Mouse (Mus musculus) ES-E14 (cell line): ENCODE measurements around the gene a. TPM values are rescaled to one million over a fixed set of nuclear protein-coding genes. Genes with fewer than 3 reads are reported as not detected.
"Not testable (repeated sequence)": the region's sequence is repeated elsewhere in the genome, so short reads cannot be mapped to it uniquely, and the experiment has no call there.

ENCODE experiments used
- DNase-seq: peaks from one replicate; pipeline ENCODE4 v3.0.0-alpha.2; 2013; ENCODE audit warnings: low read depth, low spot score
- H3K27ac ChIP-seq: 2 replicates; pipeline ENCODE4 v1.5.1; 2012; ENCODE audit warnings: low read depth, mild to moderate bottlenecking, low read length, moderate library complexity, mixed read lengths; ENCODE audit not compliant: poor library complexity, insufficient read depth, severe bottlenecking
- H3K36me3 ChIP-seq: 2 replicates; pipeline ENCODE4 v1.6.1; 2012; ENCODE audit warnings: mild to moderate bottlenecking, low read length, moderate library complexity, mixed read lengths; ENCODE audit not compliant: control insufficient read depth, poor library complexity, insufficient read depth, severe bottlenecking
- H3K4me1 ChIP-seq, 2 experiments: fragments of 150-350 bp in 1 of 2; sonication (generic) in 1 of 2; 2 replicates each; pipeline ENCODE4 v1.6.1; 2012; ENCODE audit warnings: low read length in 2 of 2, mild to moderate bottlenecking in 1 of 2, mixed read lengths in 1 of 2; ENCODE audit not compliant: control insufficient read depth in 2 of 2, insufficient read depth in 2 of 2, poor library complexity in 1 of 2
- H3K4me3 ChIP-seq, 2 experiments: fragments of 150-350 bp in 1 of 2; sonication (generic) in 1 of 2; 2 replicates each; pipeline ENCODE4 v1.5.1; 2012; ENCODE audit warnings: low read length in 2 of 2, low read depth in 1 of 2, mild to moderate bottlenecking in 1 of 2, mixed read lengths in 1 of 2; ENCODE audit not compliant: insufficient read depth in 1 of 2, poor library complexity in 1 of 2, severe bottlenecking in 1 of 2
- H3K9ac ChIP-seq: 2 replicates; pipeline ENCODE4 v1.6.1; 2012; ENCODE audit warnings: low read depth, mild to moderate bottlenecking, low read length, mixed read lengths; ENCODE audit not compliant: poor library complexity, insufficient read depth, severe bottlenecking
- H3K9me3 ChIP-seq: fragments of 150-350 bp; sonication (generic); 2 replicates; pipeline ENCODE4 v1.6.1; 2012; ENCODE audit warnings: low read depth, mild to moderate bottlenecking, low read length; ENCODE audit not compliant: control insufficient read depth, insufficient read depth
- CHD2 ChIP-seq: IDR thresholded peaks from 2 replicates; pipeline ENCODE4 v1.6.1; 2014; ENCODE audit warnings: mild to moderate bottlenecking, low read depth, low read length, inconsistent platforms
- HCFC1 ChIP-seq: IDR thresholded peaks from 2 replicates; pipeline ENCODE4 v1.6.1; 2012; ENCODE audit warnings: low read length, inconsistent platforms, borderline replicate concordance; ENCODE audit not compliant: insufficient read depth
- MAFK ChIP-seq: IDR thresholded peaks from 2 replicates; pipeline ENCODE4 v1.6.1; 2014; ENCODE audit warnings: mild to moderate bottlenecking, low read depth, low read length, inconsistent platforms; ENCODE audit not compliant: insufficient read depth
- ZC3H11A ChIP-seq: IDR thresholded peaks from 2 replicates; pipeline ENCODE4 v1.6.1; 2012; ENCODE audit warnings: low read depth, mild to moderate bottlenecking, inconsistent platforms, low read length, borderline replicate concordance
- ZNF384 ChIP-seq: IDR thresholded peaks from 2 replicates; pipeline ENCODE4 v1.6.1; 2012; ENCODE audit warnings: low read depth, low read length, inconsistent platforms
- in situ Hi-C, 2 experiments: fragments of 600-800 bp; cut with MboI; formaldehyde crosslinking; loops; one replicate each; pipeline ENCODE4 v1.15.1; 2025; ENCODE audit warnings: low sequenced_read_pairs in 2 of 2, inconsistent platforms in 1 of 2; ENCODE audit not compliant: unreplicated experiment in 2 of 2
- total RNA-seq: library from RNA; depleted of rRNA; stranded (reverse); fragments of 300-350 nt; gene quantifications from 2 replicates; pipeline ENCODE4 v1.2.3, GENCODE M21; 2012

Gene a
- total RNA-seq, 1 experiment = 0.49 TPM

DNA sequence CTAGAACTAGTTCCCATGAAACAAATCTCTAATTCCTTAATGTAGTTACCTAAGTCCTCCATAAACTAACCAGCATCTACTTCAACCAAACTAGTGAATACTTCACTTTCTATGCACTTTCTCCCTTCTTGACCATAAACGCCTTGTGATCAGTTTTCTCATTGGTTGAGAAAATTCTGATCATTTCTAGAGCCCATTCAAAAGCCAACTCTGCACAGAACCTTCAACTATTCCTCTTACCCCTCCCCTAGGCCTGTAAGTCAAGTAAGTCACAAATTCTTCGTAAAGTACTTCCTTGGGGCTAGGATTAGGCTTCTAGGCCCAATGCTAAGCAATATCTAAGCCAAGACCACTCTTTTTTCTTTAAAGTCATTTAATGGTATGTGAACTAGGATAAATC, 100.4 kb downstream of the a start:
- peaks cover 2 to 14% of the 10 kb centered on the region in 2 experiments; a peak in 2 of 4 replicates for H3K4me1 ChIP-seq
- no peaks in the 10 kb centered on the region for H3K9me3 ChIP-seq
- peak overlapping the region; percentile 80; the same call in 1 of the 2 replicates for H3K27ac ChIP-seq
- in situ Hi-C loops = no loop called here
- H3K36me3 ChIP-seq = peaks cover 16% of the 10 kb centered on the region
- DNase-seq = no peak
- peak overlapping the region; percentile 95; the same call in 1 of the 2 replicates for H3K9ac ChIP-seq
- TF ChIP-seq HCFC1 = no peak
- no peak for TF ChIP-seq MAFK
- TF ChIP-seq ZNF384 = no peak
- no peak for TF ChIP-seq ZC3H11A
- no peak for TF ChIP-seq CHD2
- H3K4me3 ChIP-seq = peak overlapping the region; percentile 78 to 95

DNA sequence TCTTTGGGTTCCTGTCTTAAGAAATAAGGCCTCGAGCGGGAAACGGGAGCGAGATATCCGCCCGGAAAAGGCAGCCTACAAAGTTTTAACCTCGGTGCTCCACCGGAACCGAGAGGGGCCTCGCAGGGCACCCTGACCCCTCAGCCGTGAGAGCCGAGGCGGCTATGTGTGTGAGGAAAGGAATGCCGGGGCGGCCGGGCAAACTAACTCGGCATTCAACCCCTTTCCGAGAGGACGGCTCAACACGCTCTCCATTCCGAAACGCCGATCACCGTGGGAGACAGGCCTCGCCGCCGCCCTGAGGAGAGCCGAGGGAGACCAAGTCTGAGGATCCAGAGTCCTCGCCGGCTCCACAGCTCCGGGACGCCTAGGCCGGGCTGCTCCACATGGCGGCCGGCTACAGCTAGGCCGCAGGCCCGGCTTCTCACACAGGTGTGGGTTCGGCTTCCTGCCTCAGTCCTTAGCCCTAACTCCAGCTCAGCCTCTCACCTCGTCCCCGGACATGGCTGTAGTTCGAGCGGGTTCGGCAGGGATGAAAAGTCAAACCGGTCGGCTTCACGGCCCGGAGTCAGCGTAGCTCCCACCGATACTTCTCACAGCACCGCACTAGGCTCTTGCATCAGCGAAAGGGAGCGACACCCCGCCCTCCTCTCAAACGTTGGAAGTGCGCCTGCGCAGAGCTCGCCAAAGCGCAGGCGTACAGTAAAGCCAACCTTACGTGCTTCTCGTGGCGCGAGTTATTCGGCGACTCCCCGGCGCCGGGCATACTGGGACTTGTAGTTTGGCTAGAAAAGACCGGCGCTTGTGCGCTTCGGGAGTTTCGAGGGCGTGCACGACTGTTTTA, 101.2 kb downstream of the a start, which contains the start of gene Eif2s2:
Gene Eif2s2 (minus strand): TSS at position 735 of the 844 bp plus-strand sequence.
- Histone ChIP-seq H3K9ac (peak within 1 kb of the TSS; percentile 95), H3K27ac (peak within 1 kb of the TSS; percentile 94), H3K9me3 (no peaks in the 10 kb centered on the region), H3K4me1 (peaks cover 0 to 17% of the 10 kb centered on the region in 2 experiments; a peak in 1 of 4 replicates), H3K4me3 (peak within 1 kb of the TSS; percentile 78 to 95), H3K36me3 (peaks cover 9% of the 10 kb centered on the region)
- peak; percentile 96 for DNase-seq
- no peak for TF ChIP-seq MAFK
- TF ChIP-seq HCFC1 = peak; percentile 98
- no peak for TF ChIP-seq ZC3H11A
- peak; percentile 32; the same call in 1 of the 2 replicates for TF ChIP-seq CHD2
- no peak for TF ChIP-seq ZNF384
- in situ Hi-C loops = no loop called here

GRCm38 (mm10) chr2:154893045-154893385, 101.8 kb downstream of the a start:
- TF ChIP-seq HCFC1 (no peak), ZNF384 (no peak), MAFK (no peak), CHD2 (0 out of 2 replicates have a peak, but pooled peaks have one; percentile 3), ZC3H11A (no peak)
- H3K36me3 ChIP-seq = peaks cover 5% of the 10 kb centered on the region
- H3K4me3 ChIP-seq = peak overlapping the region; percentile 64 to 67
- DNase-seq = no peak
- no peaks in the 10 kb centered on the region for H3K9me3 ChIP-seq
- H3K4me1 ChIP-seq = peaks cover 0 to 19% of the 10 kb centered on the region in 2 experiments; a peak in 2 of 4 replicates
- H3K9ac ChIP-seq = peak overlapping the region; percentile 81
- in situ Hi-C loops = no loop called here
- H3K27ac ChIP-seq = peak overlapping the region; percentile 72; the same call in 1 of the 2 replicates

DNA sequence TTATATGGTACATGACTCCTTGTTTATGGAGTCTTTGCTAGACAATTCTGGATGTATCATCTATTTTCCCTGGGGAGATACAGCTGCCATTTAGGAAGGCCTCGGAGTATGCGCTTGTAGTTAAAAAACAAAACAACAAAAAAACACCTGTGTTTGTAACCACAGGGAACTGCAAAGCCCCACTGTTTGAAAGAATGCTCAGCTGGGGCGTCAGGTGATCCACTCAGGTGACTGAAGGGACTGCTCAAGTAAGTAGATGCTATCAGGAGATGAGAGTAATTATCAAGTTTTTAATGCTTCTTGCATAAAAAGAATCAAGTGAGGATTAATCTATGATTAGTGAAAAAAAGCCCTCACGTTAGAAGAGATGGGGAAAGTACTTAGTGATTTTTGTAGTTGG, 102.3 kb downstream of the a start:
- Histone ChIP-seq H3K9me3 (no peaks in the 10 kb centered on the region), H3K4me1 (peaks cover 0 to 22% of the 10 kb centered on the region in 2 experiments; a peak in 2 of 4 replicates), H3K4me3 (peak overlapping the region; percentile 7 to 64; a peak in 3 of 4 replicates), H3K9ac (no peak overlapping the region; the same call in 1 of the 2 replicates), H3K27ac (peak overlapping the region; percentile 94; the same call in 1 of the 2 replicates), H3K36me3 (peaks cover 2% of the 10 kb centered on the region; the same call in 1 of the 2 replicates)
- DNase-seq = no peak
- no peak for TF ChIP-seq ZC3H11A
- TF ChIP-seq MAFK = no peak
- no peak for TF ChIP-seq ZNF384
- no peak for TF ChIP-seq CHD2
- TF ChIP-seq HCFC1 = no peak
- in situ Hi-C loops = no loop called here

GRCm38 (mm10) chr2:154899004-154899403, 107.8 kb downstream of the a start:
- H3K36me3 ChIP-seq, in situ Hi-C loops, H3K4me3 ChIP-seq, H3K9ac ChIP-seq, DNase-seq, H3K9me3 ChIP-seq: not testable (repeated sequence)
- peak overlapping the region; percentile 87; the same call in 1 of the 2 replicates for H3K27ac ChIP-seq
- H3K4me1 ChIP-seq = peaks cover 5 to 16% of the 10 kb centered on the region in 2 experiments; a peak in 3 of 4 replicates

DNA sequence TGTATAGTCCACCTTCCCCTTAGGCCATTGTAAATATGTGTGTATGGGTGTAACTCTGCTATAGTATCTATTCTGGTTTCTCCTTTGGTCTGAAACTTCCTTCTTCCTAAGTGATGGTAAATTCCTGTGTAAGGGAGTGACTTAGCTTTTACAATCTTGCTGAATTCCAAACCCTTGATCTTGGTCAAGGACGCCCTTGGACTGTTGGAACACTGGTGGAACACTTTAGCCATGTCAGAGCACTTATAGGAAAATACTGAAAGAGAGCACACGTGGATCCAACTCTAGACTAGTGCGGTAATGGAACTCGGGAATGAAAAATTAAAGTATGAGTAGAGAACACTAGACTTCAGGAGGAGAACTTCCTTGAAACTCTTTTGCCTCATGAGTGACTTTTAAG, 108.2 kb downstream of the a start:
- in situ Hi-C loops = not testable (repeated sequence)

More for the DNA sequence above, 108.2 kb downstream of the a start:
- not testable (repeated sequence) for DNase-seq, H3K9ac ChIP-seq, H3K36me3 ChIP-seq, H3K4me3 ChIP-seq, H3K9me3 ChIP-seq
- H3K4me1 ChIP-seq = peaks cover 5 to 16% of the 10 kb centered on the region in 2 experiments; a peak in 3 of 4 replicates
- peak overlapping the region; percentile 81; the same call in 1 of the 2 replicates for H3K27ac ChIP-seq
